Mouse (Mus musculus): ENCODE measurements at regions not wholly inside any gene's neighbourhood (a gene's known extent, or its start where the extent isn't known, plus 50 kb on each side); places are given as distances from the start of the nearest gene placed in this dataset.

DNA sequence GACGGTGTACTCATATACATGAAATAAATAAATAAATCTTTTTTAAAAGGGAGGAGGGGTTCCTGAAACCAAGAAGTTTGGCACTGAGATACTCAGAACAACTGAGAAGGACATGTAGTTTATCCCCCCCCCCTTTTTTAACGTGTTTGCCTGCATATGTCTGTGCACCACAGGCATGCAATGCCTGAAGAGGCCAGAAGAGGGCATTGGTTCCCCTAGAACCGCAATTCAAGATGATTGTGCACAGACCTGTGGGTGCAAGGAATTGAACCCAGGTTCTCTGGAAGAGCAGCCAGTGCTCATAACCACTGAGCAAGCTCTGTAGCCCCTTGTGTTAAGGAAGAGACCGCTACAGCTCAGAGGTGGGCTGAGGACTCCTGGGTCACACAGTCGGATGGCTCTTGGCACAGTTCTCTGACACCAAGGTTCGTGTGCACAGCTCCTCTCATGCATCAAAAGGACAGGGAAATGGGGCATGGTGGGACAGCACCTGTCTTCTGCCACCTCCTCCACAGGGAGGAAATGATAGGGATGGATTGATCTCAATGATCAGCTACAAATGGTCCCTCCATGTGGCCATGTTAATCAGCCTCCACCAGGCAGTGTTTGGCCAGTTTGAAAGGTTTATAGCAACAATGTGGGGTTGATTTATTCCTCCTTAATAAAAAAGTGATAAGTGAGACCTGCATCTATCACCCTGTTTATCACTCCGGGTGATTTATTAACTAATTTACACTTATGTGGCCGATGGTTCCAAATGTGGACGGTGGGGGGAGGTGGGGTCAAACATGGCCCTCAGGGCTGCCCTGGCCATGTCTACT, 58.5 kb upstream of the Top1 start:
- H3K4me1 ChIP-seq (replicated peaks): no peaks in the 10 kb centered on the region
- H3K4me2 ChIP-seq: no peak overlapping the region
- ATAC-seq (ENCODE audit: low read depth) (no peak), DNase-seq (no peak)
- no peak overlapping the region for H3K9ac ChIP-seq
- H3K4me3 ChIP-seq (replicated peaks): no peak overlapping the region
- 67% methylated on average over 9 of the region's 9 CpGs for WGBS (ENCODE audit: insufficient replicate concordance)
- H3K9me3 ChIP-seq (replicated peaks): no peaks in the 10 kb centered on the region
- 0 out of 2 replicates have a peak, but pooled peaks cover 11% of the 10 kb centered on the region for H3K27me3 ChIP-seq
- no peaks in the 10 kb centered on the region for H3K36me3 ChIP-seq
- H3K27ac ChIP-seq: no peak overlapping the region

DNA sequence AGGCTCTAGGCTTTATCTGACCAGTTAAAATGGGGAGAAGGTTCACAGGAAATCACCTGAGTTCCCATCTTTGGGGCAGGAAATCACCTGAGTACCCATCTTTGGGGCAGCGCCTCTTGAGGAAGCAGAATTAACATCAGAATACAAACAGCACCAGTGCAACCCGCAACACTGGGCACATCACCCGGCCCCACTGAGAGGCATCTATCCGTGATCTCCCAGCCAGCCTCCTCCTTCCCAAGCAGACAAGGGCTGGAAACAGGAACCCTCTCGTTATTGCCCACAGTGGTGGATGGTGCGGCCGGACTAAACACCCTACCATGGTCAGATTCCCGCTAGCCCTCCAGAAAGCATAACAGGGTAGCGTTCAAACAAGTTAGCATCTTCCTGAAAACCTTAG, 57.3 kb upstream of the Top1 start:
- Histone ChIP-seq H3K36me3 (no peaks in the 10 kb centered on the region), H3K4me1 (replicated peaks) (no peaks in the 10 kb centered on the region), H3K27ac (no peak overlapping the region), H3K4me3 (replicated peaks) (no peak overlapping the region), H3K27me3 (0 out of 2 replicates have a peak, but pooled peaks cover 10% of the 10 kb centered on the region), H3K9me3 (replicated peaks) (no peaks in the 10 kb centered on the region), H3K9ac (no peak overlapping the region), H3K4me2 (no peak overlapping the region)
- DNase-seq (no peak), ATAC-seq (ENCODE audit: low read depth) (no peak)
- WGBS (ENCODE audit: insufficient replicate concordance): 75% methylated on average over 9 of the region's 9 CpGs

DNA sequence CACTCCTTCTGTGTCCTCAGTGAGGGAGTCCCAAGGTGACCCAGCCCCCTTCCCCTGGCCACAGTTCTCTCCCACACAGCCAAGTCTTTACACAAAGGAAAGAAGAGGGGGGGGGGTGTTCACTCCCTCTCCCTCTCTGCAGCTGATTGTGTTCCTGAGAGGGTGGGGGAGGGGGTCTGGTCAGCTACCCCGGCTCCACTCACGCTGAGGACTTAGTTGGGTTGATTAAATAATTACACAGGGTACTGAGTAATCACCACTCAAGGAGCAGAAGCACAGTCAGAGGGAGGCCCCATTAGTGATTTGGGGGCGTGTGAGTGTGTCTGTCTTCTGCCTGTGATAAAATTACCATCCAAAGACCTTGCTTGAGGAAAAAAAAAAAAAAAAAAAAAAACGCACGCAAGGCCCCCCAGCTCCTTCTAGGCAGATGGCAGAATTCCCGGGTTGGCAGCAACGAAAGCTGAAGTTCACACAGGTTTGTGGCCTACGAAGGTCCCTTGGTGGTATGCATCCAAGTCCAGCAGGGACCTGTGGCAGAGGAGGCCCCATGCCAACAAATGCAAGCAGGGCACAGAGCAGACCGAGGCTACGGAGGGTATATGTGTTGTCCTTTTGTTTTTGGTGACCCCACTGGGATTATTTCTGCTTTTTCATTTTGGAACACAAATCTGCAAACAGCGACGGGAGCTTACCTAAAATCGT, 55.3 kb upstream of the Top1 start:
- 60% methylated on average over 13 of the region's 13 CpGs for WGBS (ENCODE audit: insufficient replicate concordance)
- ATAC-seq (ENCODE audit: low read depth): no peak

DNA sequence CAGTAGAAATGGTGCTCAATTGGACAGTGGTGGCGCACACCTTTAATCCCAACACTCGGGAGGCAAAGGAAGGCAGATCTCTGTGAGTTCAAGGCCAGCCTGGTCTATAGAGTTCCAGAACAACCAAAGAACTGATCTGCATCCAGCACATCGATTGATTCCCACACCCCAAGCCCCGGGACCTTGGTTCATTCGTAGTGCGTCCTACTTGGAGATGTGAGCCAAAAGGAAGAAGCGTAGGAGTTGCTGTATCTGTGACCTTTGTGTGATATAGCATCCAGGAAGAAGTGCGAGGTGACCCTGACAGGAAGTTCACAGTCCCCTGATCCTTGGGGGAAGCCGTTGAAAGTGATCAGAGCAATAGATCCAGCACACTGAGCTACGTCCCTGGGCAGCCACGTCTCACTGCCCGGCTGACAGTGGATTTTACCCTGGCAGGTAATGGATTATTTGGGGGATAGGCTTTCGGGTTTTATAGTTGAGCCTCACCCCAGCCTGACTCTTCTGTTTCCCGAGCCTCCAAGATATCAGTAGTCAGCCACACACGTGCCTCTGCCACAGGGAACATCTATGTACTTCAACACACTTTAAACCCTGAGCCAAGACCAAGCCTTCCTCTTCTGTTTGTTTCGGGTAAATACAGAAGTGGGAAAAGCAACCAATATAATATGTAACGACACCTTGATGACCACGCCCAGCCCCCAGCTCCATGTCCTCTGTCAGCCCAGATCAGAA, 54.1 kb upstream of the Top1 start:
- Histone ChIP-seq H3K9ac (no peak overlapping the region), H3K36me3 (no peaks in the 10 kb centered on the region), H3K27ac (no peak overlapping the region), H3K27me3 (peaks cover 4% of the 10 kb centered on the region; the same call in 1 of the 2 replicates), H3K4me1 (replicated peaks) (no peaks in the 10 kb centered on the region), H3K4me2 (no peak overlapping the region), H3K9me3 (replicated peaks) (no peaks in the 10 kb centered on the region), H3K4me3 (replicated peaks) (no peak overlapping the region)
- ATAC-seq (ENCODE audit: low read depth): no peak
- DNase-seq: no peak
- WGBS (ENCODE audit: insufficient replicate concordance): 64% methylated on average over 18 of the region's 18 CpGs

More for the DNA sequence above, 55.3 kb upstream of the Top1 start:
- Histone ChIP-seq H3K27me3 (no peaks in the 10 kb centered on the region), H3K9me3 (replicated peaks) (no peaks in the 10 kb centered on the region), H3K4me2 (no peak overlapping the region), H3K4me3 (replicated peaks) (no peak overlapping the region), H3K9ac (no peak overlapping the region), H3K27ac (no peak overlapping the region), H3K4me1 (replicated peaks) (no peaks in the 10 kb centered on the region), H3K36me3 (no peaks in the 10 kb centered on the region)
- no peak for DNase-seq

DNA sequence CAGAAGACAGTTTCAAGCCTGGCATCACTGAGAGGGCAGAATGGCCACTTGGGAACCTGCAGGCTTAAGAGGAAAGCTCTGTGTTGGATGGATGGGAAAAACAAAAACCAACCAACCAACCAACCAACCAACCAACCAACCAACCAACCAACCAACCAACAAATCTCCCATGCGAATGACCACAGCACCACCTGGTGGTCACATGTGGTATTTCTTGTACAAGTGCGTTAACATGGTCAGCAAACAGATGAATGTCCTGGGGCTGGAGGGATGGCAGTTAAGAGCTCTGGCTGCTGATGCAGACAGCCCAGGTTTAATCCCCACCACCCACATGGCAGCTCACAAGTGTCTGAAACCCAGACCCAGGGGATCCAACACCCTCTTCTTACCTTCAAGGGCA, 52.7 kb upstream of the Top1 start:
- Histone ChIP-seq H3K9me3 (replicated peaks) (no peaks in the 10 kb centered on the region), H3K4me3 (replicated peaks) (no peak overlapping the region), H3K4me2 (no peak overlapping the region), H3K9ac (no peak overlapping the region), H3K27me3 (peaks cover 10% of the 10 kb centered on the region), H3K27ac (no peak overlapping the region), H3K4me1 (replicated peaks) (peaks cover 1% of the 10 kb centered on the region; the same call in 1 of the 2 replicates), H3K36me3 (no peaks in the 10 kb centered on the region)
- 0% methylated on average over 2 of the region's 2 CpGs for WGBS (ENCODE audit: insufficient replicate concordance)
- ATAC-seq (ENCODE audit: low read depth) (no peak), DNase-seq (peak; percentile 51)
